Mouse (Mus musculus) liver, embryonic 16.5 days (tissue): ENCODE data around the gene Utrn. TPM values are rescaled to one million over a fixed set of nuclear protein-coding genes. Genes with fewer than 3 reads are reported as not detected.
"Not testable (repeated sequence)": the region's sequence is repeated elsewhere in the genome, so short reads cannot be mapped to it uniquely, and the experiment has no call there.

Experiments used
- ATAC-seq: fragments of 200-750 bp; cut with Nextera tagmentation; 2 replicates; pipeline ENCODE4 v1.8.0; 2017; ENCODE audit warnings: low read depth, mild to moderate bottlenecking, moderate number of reproducible peaks, moderate library complexity
- H3K27ac ChIP-seq: fragments of 300-500 bp; sonication (generic); 2 replicates; pipeline ENCODE4 v1.5.1; 2014; ENCODE audit warnings: mild to moderate bottlenecking, low read length
- H3K27me3 ChIP-seq: fragments of 300-500 bp; sonication (generic); 2 replicates; pipeline ENCODE4 v1.6.1; 2014; ENCODE audit warnings: low read depth, low read length, mixed read lengths; ENCODE audit not compliant: control insufficient read depth, insufficient read depth
- H3K36me3 ChIP-seq: fragments of 300-500 bp; sonication (generic); 2 replicates; pipeline ENCODE4 v1.6.1; 2014; ENCODE audit warnings: mild to moderate bottlenecking; ENCODE audit not compliant: control insufficient read depth, insufficient read depth
- H3K4me1 ChIP-seq: fragments of 300-500 bp; sonication (generic); 2 replicates; pipeline ENCODE4 v1.6.1; 2014; ENCODE audit warnings: low read depth, low read length, mixed read lengths; ENCODE audit not compliant: control insufficient read depth
- H3K4me2 ChIP-seq: fragments of 300-500 bp; sonication (generic); 2 replicates; pipeline ENCODE4 v1.6.1; 2014; ENCODE audit warnings: low read depth, low read length, mixed read lengths
- H3K4me3 ChIP-seq: fragments of 300-500 bp; sonication (generic); 2 replicates; pipeline ENCODE4 v1.5.1; 2014; ENCODE audit warnings: low read depth, mild to moderate bottlenecking, low read length
- H3K9ac ChIP-seq: fragments of 300-500 bp; sonication (generic); 2 replicates; pipeline ENCODE4 v1.6.1; 2014; ENCODE audit warnings: low read depth, low read length
- H3K9me3 ChIP-seq: fragments of 300-500 bp; sonication (generic); replicated peaks from 2 replicates; pipeline ENCODE4 v1.6.1; 2016; ENCODE audit warnings: low read length; ENCODE audit not compliant: control insufficient read depth
- WGBS: fragments of 180-500 bp; shearing (Covaris S2); extraction: QIAGEN DNeasy Blood & Tissue Kit; methylation state at CpG from one replicate; pipeline ENCODE4 v1.1.7; 2014; ENCODE audit not compliant: insufficient replicate concordance; 5-methylcytosine and 5-hydroxymethylcytosine counted together
- polyA plus RNA-seq: library from polyadenylated mRNA; unstranded; fragments of >200 nt; fragmentation: Nextera tagmentation; extraction: Ambion mirVana; gene quantifications from 2 replicates; pipeline ENCODE4 v1.2.1, GENCODE M21; 2015

Gene Utrn
- polyA plus RNA-seq, 1 experiment from 2014 or later = 10.2 TPM

DNA sequence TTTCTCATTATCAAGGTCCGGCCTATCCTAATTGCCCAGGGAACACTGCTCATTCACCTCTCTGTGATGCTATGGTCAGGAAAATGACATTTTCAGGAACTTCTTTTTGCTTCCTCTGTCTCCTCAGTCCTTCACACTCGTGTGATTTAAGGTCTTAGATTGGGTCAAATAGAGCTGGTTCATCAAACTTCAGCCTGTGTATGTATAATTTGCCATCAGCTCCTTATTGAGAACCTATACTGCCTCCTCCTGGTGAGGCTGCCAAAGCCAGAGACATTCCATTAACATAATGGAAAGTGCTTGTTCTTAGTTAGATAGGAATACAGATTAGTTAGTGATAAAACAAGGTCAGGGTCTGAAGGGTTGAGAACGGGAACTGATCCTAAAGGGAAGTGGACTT lies 253.4 kb downstream of the Utrn start:
- no peak overlapping the region for H3K9ac ChIP-seq
- no peaks in the 10 kb centered on the region for H3K27me3 ChIP-seq
- no peak overlapping the region for H3K27ac ChIP-seq
- ATAC-seq = no peak
- H3K36me3 ChIP-seq = no peaks in the 10 kb centered on the region
- WGBS = 56% methylated on average over 3 of the region's 3 CpGs
- H3K9me3 ChIP-seq = no peaks in the 10 kb centered on the region
- H3K4me1 ChIP-seq = no peaks in the 10 kb centered on the region
- no peak overlapping the region for H3K4me3 ChIP-seq
- no peak overlapping the region for H3K4me2 ChIP-seq

DNA sequence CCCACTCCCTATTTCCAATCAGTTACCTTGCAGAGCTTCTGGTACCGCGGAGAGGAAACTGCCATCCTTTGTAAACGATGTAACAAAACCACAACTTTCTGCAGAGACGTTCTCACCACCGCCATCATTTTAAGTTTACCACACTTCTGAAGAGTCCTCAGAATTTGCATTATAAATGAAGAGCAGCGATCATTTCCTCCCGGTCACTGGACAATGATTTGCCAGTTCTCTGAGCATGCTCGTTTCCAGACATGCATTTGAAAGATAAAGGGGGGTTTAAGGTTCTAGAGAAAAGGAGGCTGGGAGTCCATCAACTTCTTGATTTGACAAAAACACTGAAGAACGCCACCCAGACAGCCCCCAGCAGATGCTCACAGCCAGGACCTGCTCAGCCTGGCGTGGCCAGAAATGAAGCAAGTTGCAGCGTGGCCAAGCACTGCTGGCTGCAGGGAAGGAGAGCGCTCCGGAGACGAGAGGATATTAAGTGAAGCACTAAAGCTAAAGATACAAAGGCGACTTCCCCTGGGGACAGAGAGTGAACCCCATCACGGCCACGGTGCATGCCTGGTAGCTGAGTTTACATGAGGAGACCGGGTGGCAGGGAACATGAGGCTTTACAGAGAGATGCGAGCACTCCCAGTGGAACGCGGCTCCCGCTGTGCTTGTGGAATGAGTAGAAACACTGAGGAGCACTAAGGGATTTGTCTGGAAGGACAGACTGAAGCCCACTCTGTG lies 254.5 kb downstream of the Utrn start:
- H3K27ac ChIP-seq = no peak overlapping the region
- H3K4me1 ChIP-seq = no peaks in the 10 kb centered on the region
- H3K9ac ChIP-seq = no peak overlapping the region
- no peak overlapping the region for H3K4me2 ChIP-seq
- no peaks in the 10 kb centered on the region for H3K27me3 ChIP-seq
- no peaks in the 10 kb centered on the region for H3K36me3 ChIP-seq
- WGBS = 20% methylated on average over 22 of the region's 22 CpGs
- H3K4me3 ChIP-seq = no peak overlapping the region
- no peaks in the 10 kb centered on the region for H3K9me3 ChIP-seq
- no peak for ATAC-seq

DNA sequence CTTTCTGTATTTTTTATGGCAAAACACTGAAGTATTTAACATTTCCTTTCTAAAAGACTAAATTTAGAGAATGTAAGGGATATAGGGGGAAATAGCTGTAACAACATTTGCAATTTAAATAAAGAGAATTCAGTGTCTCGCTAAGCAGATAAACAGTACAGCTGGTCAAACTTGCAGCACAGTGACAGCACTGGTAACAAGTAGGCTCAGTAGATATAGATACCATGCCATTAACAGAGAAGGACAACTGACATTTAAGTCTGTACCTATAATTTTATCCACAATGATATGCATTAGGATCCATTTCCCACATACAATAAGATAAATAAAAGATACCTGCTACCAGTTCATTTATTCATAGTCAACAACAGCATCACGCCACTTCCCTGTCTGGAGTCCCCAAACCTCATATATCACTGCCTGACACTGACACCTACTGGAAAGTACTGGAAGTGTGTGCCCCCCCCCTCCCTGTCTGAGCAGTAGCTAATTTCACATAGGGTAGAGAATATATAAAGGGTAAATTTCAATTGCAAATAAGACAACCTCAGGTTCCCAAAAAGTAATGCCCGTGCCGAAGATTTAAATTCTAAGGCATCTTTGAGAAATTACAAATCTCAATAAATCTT lies 256.8 kb downstream of the Utrn start:
- no peaks in the 10 kb centered on the region for H3K9me3 ChIP-seq
- no peak overlapping the region for H3K9ac ChIP-seq
- no peak overlapping the region for H3K27ac ChIP-seq
- no peak overlapping the region for H3K4me3 ChIP-seq
- H3K27me3 ChIP-seq = no peaks in the 10 kb centered on the region
- no peak overlapping the region for H3K4me2 ChIP-seq
- no peaks in the 10 kb centered on the region for H3K36me3 ChIP-seq
- no peaks in the 10 kb centered on the region for H3K4me1 ChIP-seq
- WGBS = 35% methylated on average over 4 of the region's 4 CpGs
- ATAC-seq = no peak

DNA sequence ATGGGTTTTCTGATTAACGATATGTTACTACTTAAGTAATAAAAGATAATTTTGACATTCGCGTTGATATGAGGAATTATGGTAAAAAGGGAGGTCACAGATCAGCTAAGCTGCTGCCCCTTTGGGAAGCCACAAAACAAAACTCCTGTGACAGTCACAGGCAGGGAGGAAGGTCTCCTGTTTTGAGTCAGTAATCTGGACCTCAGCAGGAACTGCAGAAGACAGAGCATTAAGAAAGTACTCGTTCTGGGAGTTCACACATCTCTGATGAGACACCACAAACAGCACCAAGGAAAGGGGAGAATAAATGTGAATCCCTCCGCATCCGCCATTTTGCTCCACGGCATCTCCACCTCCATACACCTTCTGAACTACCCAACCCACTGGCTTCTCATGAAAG lies 259.3 kb downstream of the Utrn start:
- no peaks in the 10 kb centered on the region for H3K36me3 ChIP-seq
- H3K27ac ChIP-seq = no peak overlapping the region
- no peaks in the 10 kb centered on the region for H3K27me3 ChIP-seq
- no peak for ATAC-seq
- no peaks in the 10 kb centered on the region for H3K9me3 ChIP-seq
- H3K4me3 ChIP-seq = no peak overlapping the region
- no peak overlapping the region for H3K9ac ChIP-seq
- no peak overlapping the region for H3K4me2 ChIP-seq
- 62% methylated on average over 7 of the region's 7 CpGs for WGBS
- H3K4me1 ChIP-seq = no peaks in the 10 kb centered on the region

DNA sequence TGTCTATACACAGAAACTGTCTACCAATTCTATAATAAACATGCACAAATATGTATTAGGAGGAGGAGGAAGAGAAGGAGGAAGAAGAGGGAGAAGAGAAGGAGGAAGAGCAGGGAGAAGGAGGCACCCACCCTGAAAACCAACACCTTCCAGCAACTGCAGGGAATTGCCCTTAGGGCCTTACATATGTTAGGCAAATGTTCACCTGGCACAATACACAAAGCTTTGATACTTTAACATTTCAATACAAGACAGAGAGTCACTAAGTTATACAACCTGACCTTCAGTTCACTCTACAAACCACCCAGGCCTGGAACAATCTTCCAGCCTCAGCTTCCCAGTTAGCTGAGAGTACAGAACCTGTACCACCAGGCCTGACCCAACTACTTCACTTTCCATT lies 260.5 kb downstream of the Utrn start:
- ATAC-seq = no peak
- no peak overlapping the region for H3K4me3 ChIP-seq

DNA sequence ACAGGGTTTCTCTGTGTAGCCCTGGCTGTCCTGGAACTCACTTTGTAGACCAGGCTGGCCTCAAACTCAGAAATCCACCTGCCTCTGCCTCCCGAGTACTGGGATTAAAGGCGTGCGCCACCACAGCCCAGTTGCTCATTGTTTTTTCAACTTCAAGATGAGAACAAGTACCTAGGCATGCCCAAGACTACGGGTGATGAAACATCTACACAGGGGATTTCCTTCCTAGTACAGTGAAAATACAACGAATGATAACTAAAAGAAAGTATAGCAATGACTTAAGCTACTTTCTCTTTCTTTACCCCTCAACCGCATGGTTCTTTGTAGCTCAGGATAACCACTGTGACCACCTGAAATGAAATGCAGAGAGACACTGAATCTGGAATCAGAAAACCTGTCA lies 262.0 kb downstream of the Utrn start:
- H3K9me3 ChIP-seq, H3K4me3 ChIP-seq, H3K4me1 ChIP-seq, H3K4me2 ChIP-seq, H3K27me3 ChIP-seq, H3K9ac ChIP-seq, ATAC-seq, H3K36me3 ChIP-seq, H3K27ac ChIP-seq: not testable (repeated sequence)
- WGBS = 76% methylated on average over 6 of the region's 6 CpGs

More for the DNA sequence above, 260.5 kb downstream of the Utrn start:
- H3K9ac ChIP-seq = no peak overlapping the region
- no peak overlapping the region for H3K4me2 ChIP-seq
- no peak overlapping the region for H3K27ac ChIP-seq
- no peaks in the 10 kb centered on the region for H3K4me1 ChIP-seq
- H3K9me3 ChIP-seq = no peaks in the 10 kb centered on the region
- H3K36me3 ChIP-seq = no peaks in the 10 kb centered on the region
- no peaks in the 10 kb centered on the region for H3K27me3 ChIP-seq

DNA sequence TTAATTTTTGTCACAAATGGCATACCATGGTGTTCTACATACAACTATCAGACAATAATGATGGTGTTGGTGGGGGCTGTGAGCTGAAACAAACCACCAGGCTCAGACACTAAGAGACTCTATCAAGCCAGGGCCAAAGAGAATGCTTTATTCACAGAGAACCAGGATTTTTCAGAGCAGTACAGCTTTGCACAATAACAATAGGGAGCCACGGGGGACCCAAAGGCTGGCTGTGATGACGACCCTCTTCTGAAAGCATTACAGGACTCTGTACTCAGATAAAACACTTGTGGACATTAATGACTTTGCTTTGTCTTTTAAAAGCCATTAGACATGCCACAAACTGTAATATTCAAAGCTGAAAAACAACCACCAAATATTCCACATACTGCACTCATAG lies 273.8 kb downstream of the Utrn start:
- 59% methylated on average over 2 of the region's 2 CpGs for WGBS
- H3K4me1 ChIP-seq = no peaks in the 10 kb centered on the region
- no peak overlapping the region for H3K4me2 ChIP-seq
- no peak overlapping the region for H3K27ac ChIP-seq
- ATAC-seq = no peak
- H3K9ac ChIP-seq = no peak overlapping the region
- H3K9me3 ChIP-seq = no peaks in the 10 kb centered on the region
- no peaks in the 10 kb centered on the region for H3K27me3 ChIP-seq
- no peaks in the 10 kb centered on the region for H3K36me3 ChIP-seq
- H3K4me3 ChIP-seq = no peak overlapping the region

DNA sequence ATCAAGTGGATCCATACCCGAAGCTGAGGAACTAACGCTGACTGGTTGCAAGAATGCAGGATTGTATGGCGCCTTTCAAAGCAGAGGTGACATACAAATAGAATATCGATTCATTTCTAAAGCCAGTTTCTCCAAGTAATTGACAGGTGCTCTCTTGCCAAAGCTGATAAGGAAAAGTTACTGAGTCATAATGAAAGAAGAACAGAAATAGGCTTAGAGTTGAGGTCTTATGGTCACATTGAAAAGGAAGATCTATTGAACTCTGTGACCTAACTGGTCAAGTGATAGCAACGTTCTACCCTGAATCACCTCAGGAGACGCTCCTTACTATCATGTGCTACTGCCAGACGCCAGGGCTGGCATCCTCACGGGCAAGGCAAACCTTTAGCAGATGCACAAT lies 274.2 kb downstream of the Utrn start:
- H3K36me3 ChIP-seq = no peaks in the 10 kb centered on the region
- H3K27me3 ChIP-seq = no peaks in the 10 kb centered on the region
- no peak for ATAC-seq
- H3K4me3 ChIP-seq = no peak overlapping the region
- 52% methylated on average over 8 of the region's 8 CpGs for WGBS
- H3K27ac ChIP-seq = no peak overlapping the region
- no peak overlapping the region for H3K9ac ChIP-seq
- no peaks in the 10 kb centered on the region for H3K9me3 ChIP-seq
- no peak overlapping the region for H3K4me2 ChIP-seq
- no peaks in the 10 kb centered on the region for H3K4me1 ChIP-seq

DNA sequence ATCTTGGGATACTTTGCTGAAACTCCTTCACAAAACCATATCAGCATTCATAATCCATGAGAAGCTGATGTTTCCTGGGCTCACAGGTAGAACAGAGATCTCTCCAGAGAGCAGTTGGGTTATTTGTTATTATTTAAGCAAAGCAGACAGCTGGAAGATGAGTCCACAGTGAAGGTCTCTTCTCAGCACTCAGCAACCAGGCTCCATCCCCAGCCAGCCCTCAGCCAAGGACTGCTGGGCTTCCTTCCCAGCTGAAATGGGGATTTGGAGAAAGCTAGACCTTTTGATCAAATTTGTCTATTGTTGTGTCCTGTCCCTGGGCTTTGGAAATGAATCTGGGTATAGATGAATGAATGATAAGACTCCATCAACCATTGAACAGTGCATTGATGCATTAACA lies 276.1 kb downstream of the Utrn start:
- ATAC-seq = no peak
- no peak overlapping the region for H3K9ac ChIP-seq
- H3K4me3 ChIP-seq = no peak overlapping the region
- H3K36me3 ChIP-seq = no peaks in the 10 kb centered on the region
- no peaks in the 10 kb centered on the region for H3K27me3 ChIP-seq
- no peak overlapping the region for H3K27ac ChIP-seq
- H3K4me1 ChIP-seq = no peaks in the 10 kb centered on the region
- H3K9me3 ChIP-seq = no peaks in the 10 kb centered on the region
- H3K4me2 ChIP-seq = no peak overlapping the region
